Mouse (Mus musculus): ENCODE measurements at regions not wholly inside any gene's neighbourhood (a gene's known extent, or its start where the extent isn't known, plus 50 kb on each side); places are given as distances from the start of the nearest gene placed in this dataset.
A peak's percentile ranks its signal among the peaks of the same experiment; 100 is the strongest.
"Not testable (repeated sequence)": the region's sequence is repeated elsewhere in the genome, so short reads cannot be mapped to it uniquely, and the experiment has no call there.

DNA sequence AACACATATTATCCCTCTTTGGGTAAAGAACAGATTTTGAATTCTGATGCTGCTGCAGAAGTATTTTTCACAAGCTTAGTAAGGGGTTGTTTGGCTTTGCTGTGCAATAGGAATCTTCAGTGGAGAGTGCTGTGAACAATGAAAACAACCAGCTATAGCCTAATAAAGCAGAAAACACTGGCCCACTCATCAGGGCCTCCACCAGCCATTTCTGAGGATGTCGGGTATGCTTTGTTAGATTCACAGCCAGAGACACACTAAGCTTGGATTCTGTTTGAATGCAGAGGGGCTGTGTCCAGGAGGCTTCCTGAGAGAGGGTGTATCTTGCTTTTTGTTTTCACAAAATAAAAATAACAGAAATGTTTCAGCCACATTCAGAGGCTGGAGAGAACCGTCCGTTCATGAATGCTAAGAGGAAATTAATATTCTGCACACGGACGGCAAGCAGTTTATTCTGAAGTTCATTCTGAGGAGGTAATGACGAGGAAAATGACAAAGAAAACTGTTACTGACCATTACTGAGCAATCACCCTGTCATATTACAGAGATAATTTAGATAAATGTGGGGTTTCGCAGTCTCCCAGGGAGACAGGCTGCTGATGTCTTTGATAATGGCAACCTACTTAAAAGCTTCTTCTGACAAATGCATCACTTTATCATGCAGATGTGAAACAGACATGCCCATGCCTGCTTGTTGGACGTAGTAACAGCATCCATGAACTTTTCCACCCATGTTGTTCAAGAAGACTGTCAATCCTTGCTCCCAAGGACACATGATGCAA lies 198.1 kb upstream of the Myo3a start:
- Histone ChIP-seq H3K36me3 (ENCODE audit: insufficient read depth, low read length) (no peaks in the 10 kb centered on the region), H3K9me3 (ENCODE audit: low read length) (no peaks in the 10 kb centered on the region), H3K4me3 (replicated peaks; ENCODE audit: low read length) (no peak overlapping the region), H3K27me3 (ENCODE audit: insufficient read depth, low read length) (no peaks in the 10 kb centered on the region), H3K4me1 (replicated peaks; ENCODE audit: low read depth, low read length) (no peaks in the 10 kb centered on the region)
- TF ChIP-seq CTCF (conservative IDR thresholded peaks at IDR 0.05; ENCODE audit: low read length) (no peak), NANOG (IDR thresholded peaks at IDR 0.05; ENCODE audit: borderline replicate concordance, low read length) (no peak), POU5F1 (IDR thresholded peaks at IDR 0.05; ENCODE audit: borderline replicate concordance, low read length) (no peak)

DNA sequence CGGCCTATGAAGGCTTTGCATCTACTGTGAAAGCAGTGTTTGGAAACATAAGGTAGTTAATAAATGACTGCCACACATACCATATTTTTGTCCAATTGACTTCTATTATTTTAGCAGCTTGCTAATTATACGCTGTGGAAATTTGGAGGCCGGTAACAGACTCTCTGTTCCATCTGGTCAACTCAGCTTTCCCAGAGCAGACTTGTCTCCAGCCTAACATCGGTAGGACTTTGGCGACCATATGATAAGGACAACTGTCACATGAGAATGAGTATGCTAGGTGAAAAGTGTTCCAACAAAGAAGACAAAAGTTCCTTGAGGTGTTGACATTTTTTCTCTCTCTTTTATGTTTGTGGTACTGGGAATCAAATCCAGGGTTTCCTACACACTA lies 197.5 kb upstream of the Myo3a start:
- no peaks in the 10 kb centered on the region for H3K9me3 ChIP-seq (ENCODE audit: low read length)
- no peak overlapping the region for H3K4me3 ChIP-seq (replicated peaks; ENCODE audit: low read length)
- no peaks in the 10 kb centered on the region for H3K4me1 ChIP-seq (replicated peaks; ENCODE audit: low read depth, low read length)
- H3K36me3 ChIP-seq (ENCODE audit: insufficient read depth, low read length) = no peaks in the 10 kb centered on the region
- no peaks in the 10 kb centered on the region for H3K27me3 ChIP-seq (ENCODE audit: insufficient read depth, low read length)
- TF ChIP-seq POU5F1 (IDR thresholded peaks at IDR 0.05; ENCODE audit: borderline replicate concordance, low read length) = no peak
- TF ChIP-seq NANOG (IDR thresholded peaks at IDR 0.05; ENCODE audit: borderline replicate concordance, low read length) = no peak
- TF ChIP-seq CTCF (conservative IDR thresholded peaks at IDR 0.05; ENCODE audit: low read length) = no peak

DNA sequence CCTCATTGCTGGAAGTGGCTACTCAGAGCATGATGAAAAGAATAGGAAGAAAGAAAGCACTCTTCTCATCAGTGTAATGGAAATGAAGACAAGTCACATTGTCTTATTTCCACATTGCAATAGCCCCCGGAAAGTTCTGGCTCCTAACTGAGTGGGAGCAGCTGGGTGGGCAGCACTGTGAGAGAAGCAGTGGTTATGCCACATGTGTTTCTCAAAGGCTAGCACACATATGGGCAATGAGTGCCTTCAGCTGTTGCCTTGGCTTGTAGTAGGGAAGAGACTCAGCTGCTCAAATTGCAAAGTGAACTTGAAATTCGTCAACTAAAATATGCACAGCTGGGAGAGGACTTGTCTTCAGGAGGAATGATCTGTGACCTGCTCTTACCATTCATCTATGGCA lies 190.5 kb upstream of the Myo3a start:
- H3K27me3 ChIP-seq (ENCODE audit: insufficient read depth, low read length) = no peaks in the 10 kb centered on the region
- peaks cover 17% of the 10 kb centered on the region for H3K9me3 ChIP-seq (ENCODE audit: low read length)
- H3K4me1 ChIP-seq (replicated peaks; ENCODE audit: low read depth, low read length) = 0 out of 2 replicates have a peak, but pooled peaks cover 3% of the 10 kb centered on the region
- H3K4me3 ChIP-seq (replicated peaks; ENCODE audit: low read length) = no peak overlapping the region
- no peaks in the 10 kb centered on the region for H3K36me3 ChIP-seq (ENCODE audit: insufficient read depth, low read length)
- TF ChIP-seq POU5F1 (IDR thresholded peaks at IDR 0.05; ENCODE audit: borderline replicate concordance, low read length) (no peak), NANOG (IDR thresholded peaks at IDR 0.05; ENCODE audit: borderline replicate concordance, low read length) (no peak), CTCF (conservative IDR thresholded peaks at IDR 0.05; ENCODE audit: low read length) (no peak)

DNA sequence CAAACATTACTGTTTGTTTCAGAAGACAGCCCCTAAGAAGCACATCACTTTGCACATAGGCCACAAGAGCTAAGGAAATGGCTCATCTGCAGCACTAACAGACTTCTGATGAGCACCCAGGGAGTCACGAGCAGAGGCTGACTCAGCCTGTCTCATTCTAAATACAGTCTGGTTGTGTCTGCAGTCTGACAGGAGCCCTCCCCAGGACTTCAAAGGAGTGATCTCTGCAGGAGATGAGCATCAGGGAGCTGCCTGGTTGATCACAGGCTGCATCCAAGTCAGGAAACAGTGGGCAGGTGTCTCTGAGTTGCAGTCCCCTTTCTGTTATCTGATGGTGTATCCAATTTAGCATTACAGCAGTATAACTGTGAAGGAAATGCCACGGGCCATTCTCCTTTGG lies 188.5 kb upstream of the Myo3a start:
- H3K36me3 ChIP-seq (ENCODE audit: insufficient read depth, low read length) = peaks cover 4% of the 10 kb centered on the region; the same call in 1 of the 2 replicates
- H3K4me3 ChIP-seq (replicated peaks; ENCODE audit: low read length) = no peak overlapping the region
- peaks cover 35% of the 10 kb centered on the region for H3K9me3 ChIP-seq (ENCODE audit: low read length)
- 0 out of 2 replicates have a peak, but pooled peaks cover 3% of the 10 kb centered on the region for H3K4me1 ChIP-seq (replicated peaks; ENCODE audit: low read depth, low read length)
- TF ChIP-seq POU5F1 (IDR thresholded peaks at IDR 0.05; ENCODE audit: borderline replicate concordance, low read length) (no peak), NANOG (IDR thresholded peaks at IDR 0.05; ENCODE audit: borderline replicate concordance, low read length) (peak; percentile 50; the same call in 1 of the 2 replicates)
- no peaks in the 10 kb centered on the region for H3K27me3 ChIP-seq (ENCODE audit: insufficient read depth, low read length)

DNA sequence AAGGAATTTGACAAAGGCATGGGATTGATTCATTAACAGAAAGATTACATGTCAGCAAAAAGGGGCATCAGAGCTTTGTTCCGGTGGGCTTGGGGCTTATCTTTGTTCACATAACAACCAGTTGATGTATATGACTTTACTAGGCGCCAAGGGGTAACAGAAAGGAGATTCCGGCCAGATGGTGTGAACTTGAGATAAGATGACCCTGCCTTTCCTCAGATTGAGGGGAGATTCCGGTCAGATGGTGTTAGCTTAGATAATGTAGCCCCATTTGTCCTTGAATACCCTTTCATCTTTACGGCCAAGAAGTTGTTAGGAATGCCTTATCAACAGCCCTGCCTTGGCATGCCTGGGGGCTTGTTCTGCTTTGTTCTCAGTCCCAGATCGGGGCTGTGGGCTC lies 183.4 kb upstream of the Myo3a start:
- H3K4me3 ChIP-seq (replicated peaks; ENCODE audit: low read length); H3K36me3 ChIP-seq (ENCODE audit: insufficient read depth, low read length); H3K27me3 ChIP-seq (ENCODE audit: insufficient read depth, low read length): not testable (repeated sequence)
- peaks cover 14% of the 10 kb centered on the region for H3K4me1 ChIP-seq (replicated peaks; ENCODE audit: low read depth, low read length)
- H3K9me3 ChIP-seq (ENCODE audit: low read length) = peaks cover 47% of the 10 kb centered on the region

DNA sequence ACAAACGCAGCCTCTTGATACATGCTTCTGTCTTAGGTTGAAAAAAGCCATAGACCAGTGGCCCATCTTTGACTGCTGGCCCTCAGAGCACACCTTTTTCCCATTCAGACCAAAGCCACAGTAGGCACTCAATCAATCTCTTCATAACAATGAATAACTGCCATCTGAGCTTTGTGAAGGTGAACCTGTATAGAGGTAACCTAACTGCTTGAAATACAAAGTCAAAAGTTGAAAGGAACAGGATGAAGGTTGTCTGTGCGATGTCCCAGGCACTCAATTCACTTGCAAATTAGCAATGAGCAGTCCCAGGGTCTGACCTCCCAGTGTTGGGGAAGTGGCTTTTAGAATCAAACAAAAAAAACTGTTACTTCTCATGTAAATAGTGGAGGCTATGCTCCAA lies 182.4 kb upstream of the Myo3a start:
- H3K9me3 ChIP-seq (ENCODE audit: low read length) = peaks cover 47% of the 10 kb centered on the region
- H3K4me3 ChIP-seq (replicated peaks; ENCODE audit: low read length) = no peak overlapping the region
- H3K27me3 ChIP-seq (ENCODE audit: insufficient read depth, low read length) = no peaks in the 10 kb centered on the region
- TF ChIP-seq POU5F1 (IDR thresholded peaks at IDR 0.05; ENCODE audit: borderline replicate concordance, low read length) (no peak), NANOG (IDR thresholded peaks at IDR 0.05; ENCODE audit: borderline replicate concordance, low read length) (peak; percentile 96), CTCF (conservative IDR thresholded peaks at IDR 0.05; ENCODE audit: low read length) (no peak)
- peaks cover 4% of the 10 kb centered on the region; the same call in 1 of the 2 replicates for H3K36me3 ChIP-seq (ENCODE audit: insufficient read depth, low read length)
- H3K4me1 ChIP-seq (replicated peaks; ENCODE audit: low read depth, low read length) = peaks cover 14% of the 10 kb centered on the region

DNA sequence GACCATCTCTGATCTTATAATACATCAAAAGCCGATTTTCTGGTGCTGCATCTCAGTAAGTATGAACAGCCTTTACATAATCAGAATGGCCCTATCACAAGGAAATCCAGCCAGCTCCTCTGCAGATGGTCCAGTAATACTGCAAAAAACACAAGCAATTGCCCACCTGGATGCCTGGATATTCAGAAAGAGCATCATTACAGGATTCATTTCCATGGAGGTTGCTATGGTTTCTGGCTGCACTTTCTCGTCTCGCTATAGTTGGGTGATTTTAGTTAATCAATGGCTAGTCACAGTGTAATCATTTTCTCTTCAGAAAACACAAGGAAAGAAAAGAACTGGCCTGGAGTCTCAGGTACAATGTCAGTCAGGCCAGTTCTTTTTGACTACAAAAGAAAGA lies 179.8 kb upstream of the Myo3a start:
- Histone ChIP-seq H3K4me3 (replicated peaks; ENCODE audit: low read length) (no peak overlapping the region), H3K36me3 (ENCODE audit: insufficient read depth, low read length) (no peaks in the 10 kb centered on the region), H3K4me1 (replicated peaks; ENCODE audit: low read depth, low read length) (peaks cover 14% of the 10 kb centered on the region), H3K9me3 (ENCODE audit: low read length) (peaks cover 24% of the 10 kb centered on the region), H3K27me3 (ENCODE audit: insufficient read depth, low read length) (no peaks in the 10 kb centered on the region)
- no peak for TF ChIP-seq NANOG (IDR thresholded peaks at IDR 0.05; ENCODE audit: borderline replicate concordance, low read length)
- TF ChIP-seq CTCF (conservative IDR thresholded peaks at IDR 0.05; ENCODE audit: low read length) = no peak
- no peak for TF ChIP-seq POU5F1 (IDR thresholded peaks at IDR 0.05; ENCODE audit: borderline replicate concordance, low read length)

DNA sequence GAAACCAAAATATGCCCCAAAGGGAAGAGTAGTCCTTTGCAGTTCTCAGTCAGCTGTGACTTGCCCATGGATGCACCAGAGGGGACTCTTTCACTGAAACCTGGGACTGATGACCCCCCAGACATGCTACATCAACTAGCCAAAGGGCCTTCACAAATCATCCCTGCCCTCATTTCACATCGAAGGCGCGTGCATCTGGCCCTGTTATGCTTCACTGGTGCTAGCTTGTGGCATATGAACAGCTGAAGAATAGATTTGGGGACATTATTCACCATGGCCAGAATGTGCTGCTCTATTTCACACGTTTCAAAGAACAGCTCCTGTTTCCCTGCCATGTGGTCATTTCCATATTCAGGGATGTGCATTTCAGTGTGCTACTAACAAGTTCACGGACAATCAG lies 160.8 kb upstream of the Myo3a start:
- Histone ChIP-seq H3K36me3 (ENCODE audit: insufficient read depth, low read length) (no peaks in the 10 kb centered on the region), H3K4me1 (replicated peaks; ENCODE audit: low read depth, low read length) (no peaks in the 10 kb centered on the region), H3K9me3 (ENCODE audit: low read length) (peaks cover 33% of the 10 kb centered on the region), H3K27me3 (ENCODE audit: insufficient read depth, low read length) (no peaks in the 10 kb centered on the region), H3K4me3 (replicated peaks; ENCODE audit: low read length) (no peak overlapping the region)
- TF ChIP-seq POU5F1 (IDR thresholded peaks at IDR 0.05; ENCODE audit: borderline replicate concordance, low read length) = no peak
- no peak for TF ChIP-seq CTCF (conservative IDR thresholded peaks at IDR 0.05; ENCODE audit: low read length)
- no peak for TF ChIP-seq NANOG (IDR thresholded peaks at IDR 0.05; ENCODE audit: borderline replicate concordance, low read length)

DNA sequence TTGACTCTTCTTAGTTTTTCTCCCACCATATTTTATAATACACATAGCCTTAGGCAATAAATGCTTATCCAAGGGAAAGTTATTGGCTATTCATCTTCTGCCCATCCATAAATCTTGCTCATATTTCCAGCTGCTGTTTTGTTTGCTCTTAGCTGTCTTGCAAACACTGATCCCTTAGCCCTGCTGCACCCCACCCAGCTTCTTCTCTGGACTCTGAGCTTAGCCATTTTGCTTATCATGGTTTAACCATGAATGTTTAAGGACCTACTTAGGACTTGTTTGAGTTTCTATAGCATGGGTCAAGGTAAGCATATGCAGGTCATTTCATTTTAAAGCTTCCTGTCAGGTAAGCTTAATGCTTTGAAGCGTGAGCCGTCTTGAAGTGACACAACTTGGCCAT lies 130.5 kb upstream of the Myo3a start:
- Histone ChIP-seq H3K4me3 (replicated peaks; ENCODE audit: low read length) (no peak overlapping the region), H3K9me3 (ENCODE audit: low read length) (no peaks in the 10 kb centered on the region), H3K4me1 (replicated peaks; ENCODE audit: low read depth, low read length) (no peaks in the 10 kb centered on the region), H3K36me3 (ENCODE audit: insufficient read depth, low read length) (no peaks in the 10 kb centered on the region), H3K27me3 (ENCODE audit: insufficient read depth, low read length) (no peaks in the 10 kb centered on the region)
- TF ChIP-seq POU5F1 (IDR thresholded peaks at IDR 0.05; ENCODE audit: borderline replicate concordance, low read length) = no peak
- no peak for TF ChIP-seq NANOG (IDR thresholded peaks at IDR 0.05; ENCODE audit: borderline replicate concordance, low read length)
- TF ChIP-seq CTCF (conservative IDR thresholded peaks at IDR 0.05; ENCODE audit: low read length) = no peak
